Mouse (Mus musculus): ENCODE measurements around the gene Dclk2. TPM values are rescaled to one million over a fixed set of nuclear protein-coding genes. Genes with fewer than 3 reads are reported as not detected.

Dclk2 gene
- polyA plus RNA-seq, 1 experiment from 2014 or later = 2.3 TPM

DNA sequence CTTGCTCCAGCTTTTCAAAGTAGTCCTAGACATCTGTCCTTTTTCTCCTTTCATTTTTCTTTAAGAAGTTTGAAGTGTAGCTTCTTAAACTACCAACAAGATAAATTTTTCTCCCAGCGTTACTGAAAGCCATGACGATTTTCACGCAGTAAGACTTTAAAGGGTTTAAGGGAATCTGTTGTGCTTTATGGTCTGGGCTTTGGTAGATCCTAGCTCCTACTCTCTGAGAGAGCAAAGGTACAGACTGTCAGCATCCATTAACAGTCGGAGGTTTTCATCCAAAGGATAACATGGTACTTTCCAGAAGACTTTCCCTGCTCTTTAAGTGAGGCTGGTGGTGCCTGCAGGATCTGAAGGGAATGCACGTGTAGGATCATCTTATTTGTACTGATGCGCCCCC lies 151.7 kb downstream of the Dclk2 start:
- 73% methylated on average over 6 of the region's 6 CpGs for WGBS
- Histone ChIP-seq H3K36me3 (ENCODE audit: control insufficient read depth, insufficient read depth) (no peaks in the 10 kb centered on the region; the same call in 1 of the 2 replicates), H3K9me3 (ENCODE audit: control insufficient read depth) (no peaks in the 10 kb centered on the region), H3K9ac (ENCODE audit: low read depth, low read length) (no peak overlapping the region), H3K4me1 (replicated peaks; ENCODE audit: control insufficient read depth, insufficient read depth, low read length) (0 out of 2 replicates have a peak, but pooled peaks cover 3% of the 10 kb centered on the region), H3K4me3 (ENCODE audit: low read depth, low read length) (no peak overlapping the region), H3K27me3 (replicated peaks; ENCODE audit: control insufficient read depth, insufficient read depth, low read length) (no peaks in the 10 kb centered on the region), H3K27ac (ENCODE audit: low read depth, low read length) (no peak overlapping the region), H3K4me2 (replicated peaks; ENCODE audit: low read depth) (no peak overlapping the region)
- ATAC-seq = no peak
- TF ChIP-seq CTCF (IDR thresholded peaks at IDR 0.05; ENCODE audit: low read depth) = no peak

DNA sequence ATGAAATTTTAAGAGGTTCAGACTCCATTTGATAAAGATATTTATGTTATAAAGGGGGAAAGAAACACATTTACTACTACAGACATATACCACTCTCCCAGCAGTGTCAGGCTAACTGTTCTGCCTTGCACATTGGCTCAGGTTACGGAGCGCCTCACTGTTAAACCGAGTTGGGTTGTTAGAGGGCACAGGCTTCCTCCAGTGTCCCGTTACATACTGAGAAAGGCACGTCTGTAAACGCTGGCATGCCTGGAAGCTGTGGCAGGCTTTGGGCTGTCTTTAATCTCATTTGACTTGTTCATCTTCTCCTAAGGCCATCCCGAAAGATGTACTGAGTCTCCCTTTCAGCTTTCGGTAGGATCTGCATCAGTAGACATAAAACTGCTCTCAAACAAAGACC lies 152.1 kb downstream of the Dclk2 start:
- no peak overlapping the region for H3K9ac ChIP-seq (ENCODE audit: low read depth, low read length)
- no peak for ATAC-seq
- no peaks in the 10 kb centered on the region; the same call in 1 of the 2 replicates for H3K36me3 ChIP-seq (ENCODE audit: control insufficient read depth, insufficient read depth)
- H3K27me3 ChIP-seq (replicated peaks; ENCODE audit: control insufficient read depth, insufficient read depth, low read length) = no peaks in the 10 kb centered on the region
- H3K4me2 ChIP-seq (replicated peaks; ENCODE audit: low read depth) = no peak overlapping the region
- no peaks in the 10 kb centered on the region for H3K9me3 ChIP-seq (ENCODE audit: control insufficient read depth)
- WGBS = 51% methylated on average over 8 of the region's 8 CpGs
- no peak overlapping the region for H3K27ac ChIP-seq (ENCODE audit: low read depth, low read length)
- 0 out of 2 replicates have a peak, but pooled peaks cover 3% of the 10 kb centered on the region for H3K4me1 ChIP-seq (replicated peaks; ENCODE audit: control insufficient read depth, insufficient read depth, low read length)
- no peak overlapping the region for H3K4me3 ChIP-seq (ENCODE audit: low read depth, low read length)
- no peak for TF ChIP-seq CTCF (IDR thresholded peaks at IDR 0.05; ENCODE audit: low read depth)

DNA sequence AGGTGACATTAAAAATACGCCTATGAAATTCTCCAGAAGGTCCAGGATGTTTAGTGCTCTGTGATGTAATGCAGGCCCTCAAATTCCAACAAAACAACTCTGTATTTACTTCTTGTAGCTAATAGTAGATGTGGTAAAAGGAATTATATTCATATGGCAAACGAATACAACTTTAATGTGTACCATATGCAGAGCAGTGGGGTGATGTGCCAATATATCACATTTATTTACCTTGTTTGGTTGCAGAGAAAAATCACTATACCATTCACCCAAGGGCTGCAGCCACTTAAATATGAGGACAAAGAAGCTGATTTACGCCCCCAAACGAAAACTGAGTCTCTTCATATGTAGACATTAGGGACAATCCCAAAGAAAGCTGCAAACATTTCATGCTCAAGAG lies 158.2 kb downstream of the Dclk2 start:
- H3K27ac ChIP-seq (ENCODE audit: low read depth, low read length) = no peak overlapping the region
- H3K27me3 ChIP-seq (replicated peaks; ENCODE audit: control insufficient read depth, insufficient read depth, low read length) = no peaks in the 10 kb centered on the region
- no peak for TF ChIP-seq CTCF (IDR thresholded peaks at IDR 0.05; ENCODE audit: low read depth)
- H3K9ac ChIP-seq (ENCODE audit: low read depth, low read length) = no peak overlapping the region
- no peak overlapping the region for H3K4me2 ChIP-seq (replicated peaks; ENCODE audit: low read depth)
- H3K4me3 ChIP-seq (ENCODE audit: low read depth, low read length) = no peak overlapping the region
- H3K36me3 ChIP-seq (ENCODE audit: control insufficient read depth, insufficient read depth) = no peaks in the 10 kb centered on the region; the same call in 1 of the 2 replicates
- ATAC-seq = no peak
- no peaks in the 10 kb centered on the region for H3K9me3 ChIP-seq (ENCODE audit: control insufficient read depth)
- no peaks in the 10 kb centered on the region for H3K4me1 ChIP-seq (replicated peaks; ENCODE audit: control insufficient read depth, insufficient read depth, low read length)
- 83% methylated on average over 4 of the region's 4 CpGs for WGBS

- no peaks in the 10 kb centered on the region for H3K4me1 ChIP-seq (replicated peaks; ENCODE audit: control insufficient read depth, insufficient read depth, low read length)
- no peak for TF ChIP-seq CTCF (IDR thresholded peaks at IDR 0.05; ENCODE audit: low read depth)
- 93% methylated on average over 6 of the region's 6 CpGs for WGBS
- no peak overlapping the region for H3K4me2 ChIP-seq (replicated peaks; ENCODE audit: low read depth)
- H3K27ac ChIP-seq (ENCODE audit: low read depth, low read length) = no peak overlapping the region
- H3K9me3 ChIP-seq (ENCODE audit: control insufficient read depth) = no peaks in the 10 kb centered on the region
- no peak overlapping the region for H3K4me3 ChIP-seq (ENCODE audit: low read depth, low read length)
- H3K36me3 ChIP-seq (ENCODE audit: control insufficient read depth, insufficient read depth) = no peaks in the 10 kb centered on the region; the same call in 1 of the 2 replicates
- no peak for ATAC-seq
- H3K27me3 ChIP-seq (replicated peaks; ENCODE audit: control insufficient read depth, insufficient read depth, low read length) = no peaks in the 10 kb centered on the region
- no peak overlapping the region for H3K9ac ChIP-seq (ENCODE audit: low read depth, low read length)
Observed at GRCm38 (mm10) chr3:86762036-86762415, 158.6 kb downstream of the Dclk2 start.

DNA sequence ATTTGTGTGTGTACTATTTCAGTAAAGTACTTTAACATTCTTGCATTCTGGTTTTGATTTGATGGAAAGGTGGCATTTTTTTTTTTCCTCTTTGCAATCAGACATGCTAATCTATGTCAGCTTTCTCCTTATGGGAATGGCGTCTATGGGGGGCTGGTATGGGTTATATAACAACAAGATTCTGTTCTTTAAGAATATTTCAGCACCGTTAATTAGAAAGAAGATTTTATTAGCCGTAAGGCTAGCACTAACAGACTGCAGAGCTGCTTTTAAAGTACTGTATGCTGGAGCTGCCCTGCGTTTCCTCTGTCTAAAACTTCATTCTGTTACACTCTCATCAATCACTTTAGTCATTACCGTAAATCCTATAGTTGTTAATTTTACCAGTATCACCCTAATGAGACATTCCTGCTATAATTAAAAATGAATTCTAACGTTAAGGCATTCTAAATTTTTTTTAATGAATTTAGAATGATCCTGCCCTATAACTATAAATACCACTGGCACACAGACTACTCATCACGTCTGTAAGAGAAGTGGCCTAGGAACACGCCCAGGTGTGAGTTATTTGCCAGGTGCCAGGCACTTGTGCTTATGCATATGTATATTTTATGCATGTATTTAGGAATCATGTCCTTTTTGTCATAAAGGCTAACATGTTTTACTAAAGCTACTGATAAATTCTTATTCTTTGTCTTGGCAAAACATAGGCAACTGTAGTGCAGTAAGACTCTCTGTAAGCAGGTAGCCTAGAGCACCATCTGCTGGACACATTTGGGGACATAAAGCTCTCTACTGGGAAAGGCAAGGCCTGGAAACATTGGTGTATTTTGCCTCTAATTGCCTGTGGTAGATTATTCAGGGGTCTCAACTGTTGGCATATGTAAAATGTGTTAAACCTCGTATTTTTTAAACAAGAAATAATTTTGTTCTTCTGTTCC lies 159.3 kb downstream of the Dclk2 start:
- H3K4me3 ChIP-seq (ENCODE audit: low read depth, low read length) = no peak overlapping the region
- H3K36me3 ChIP-seq (ENCODE audit: control insufficient read depth, insufficient read depth) = no peaks in the 10 kb centered on the region; the same call in 1 of the 2 replicates
- ATAC-seq = no peak
- H3K4me1 ChIP-seq (replicated peaks; ENCODE audit: control insufficient read depth, insufficient read depth, low read length) = no peaks in the 10 kb centered on the region
- no peak overlapping the region; the same call in 1 of the 2 replicates for H3K4me2 ChIP-seq (replicated peaks; ENCODE audit: low read depth)
- no peaks in the 10 kb centered on the region for H3K27me3 ChIP-seq (replicated peaks; ENCODE audit: control insufficient read depth, insufficient read depth, low read length)
- H3K9me3 ChIP-seq (ENCODE audit: control insufficient read depth) = no peaks in the 10 kb centered on the region
- no peak overlapping the region for H3K27ac ChIP-seq (ENCODE audit: low read depth, low read length)
- no peak overlapping the region for H3K9ac ChIP-seq (ENCODE audit: low read depth, low read length)
- 51% methylated on average over 9 of the region's 9 CpGs for WGBS
- peak; percentile 92 for TF ChIP-seq CTCF (IDR thresholded peaks at IDR 0.05; ENCODE audit: low read depth)

GRCm38 (mm10) chr3:86760474-86760873 lies 160.2 kb downstream of the Dclk2 start:
- 59% methylated on average over 7 of the region's 7 CpGs for WGBS
- ATAC-seq = no peak
- Histone ChIP-seq H3K9me3 (ENCODE audit: control insufficient read depth) (no peaks in the 10 kb centered on the region), H3K9ac (ENCODE audit: low read depth, low read length) (peak overlapping the region; percentile 40; the same call in 1 of the 2 replicates), H3K27ac (ENCODE audit: low read depth, low read length) (no peak overlapping the region), H3K4me3 (ENCODE audit: low read depth, low read length) (no peak overlapping the region), H3K27me3 (replicated peaks; ENCODE audit: control insufficient read depth, insufficient read depth, low read length) (no peaks in the 10 kb centered on the region), H3K4me1 (replicated peaks; ENCODE audit: control insufficient read depth, insufficient read depth, low read length) (no peaks in the 10 kb centered on the region), H3K36me3 (ENCODE audit: control insufficient read depth, insufficient read depth) (no peaks in the 10 kb centered on the region; the same call in 1 of the 2 replicates), H3K4me2 (replicated peaks; ENCODE audit: low read depth) (peak overlapping the region; percentile 48)
- TF ChIP-seq CTCF (IDR thresholded peaks at IDR 0.05; ENCODE audit: low read depth) = no peak
